Mouse (Mus musculus) testis, postnatal 10 days (tissue): ENCODE measurements around the gene Kmt5a.
A peak's percentile ranks its signal among the peaks of the same experiment; 100 is the strongest.
"Not testable (repeated sequence)": the region's sequence is repeated elsewhere in the genome, so short reads cannot be mapped to it uniquely, and the experiment has no call there.

Source experiments
- DNase-seq: peaks from one replicate; pipeline ENCODE4 v3.0.0; 2021; ENCODE audit warnings: low spot score

The Kmt5a gene

DNA sequence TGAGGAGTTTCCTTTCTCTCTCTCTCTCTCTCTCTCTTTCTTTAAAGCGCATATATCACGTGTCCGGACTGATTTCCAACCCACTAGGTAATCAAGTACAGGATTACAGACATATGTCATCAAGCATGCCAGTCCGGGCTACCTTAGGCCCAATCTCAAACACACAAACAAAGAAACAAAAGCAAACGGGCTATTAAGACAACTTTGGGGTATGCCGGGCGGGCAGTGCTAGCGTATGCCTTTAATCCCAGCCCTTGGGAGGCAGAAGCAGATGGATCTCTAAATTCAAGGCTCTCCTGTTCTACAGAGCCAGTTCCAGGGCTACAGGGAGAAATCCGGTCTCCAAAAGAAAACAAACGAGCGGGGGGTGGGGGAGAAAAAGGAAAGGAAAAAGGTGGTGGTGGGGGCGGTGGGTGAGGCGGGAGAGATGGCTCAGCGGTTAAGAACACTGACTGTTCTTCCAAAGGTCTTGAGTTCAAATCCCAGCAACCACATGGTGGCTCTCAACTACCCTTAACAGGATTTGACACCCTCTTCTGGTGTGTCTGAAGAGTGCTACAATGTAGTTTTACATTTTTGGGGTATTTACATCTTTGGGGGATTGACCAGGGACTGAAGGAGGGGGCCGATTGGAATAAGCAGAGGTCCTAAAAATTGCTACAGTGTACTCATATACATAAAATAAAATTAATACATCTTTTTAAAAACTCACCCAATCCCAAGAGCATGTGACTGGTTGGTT, 44.1 kb downstream of the Kmt5a start:
- DNase-seq = no peak

- DNase-seq = no peak
Observed at GRCm38 (mm10) chr5:124485654-124486053, 45.9 kb downstream of the Kmt5a start.

GRCm38 (mm10) chr5:124488885-124489284, 49.2 kb downstream of the Kmt5a start:
- DNase-seq = no peak

DNA sequence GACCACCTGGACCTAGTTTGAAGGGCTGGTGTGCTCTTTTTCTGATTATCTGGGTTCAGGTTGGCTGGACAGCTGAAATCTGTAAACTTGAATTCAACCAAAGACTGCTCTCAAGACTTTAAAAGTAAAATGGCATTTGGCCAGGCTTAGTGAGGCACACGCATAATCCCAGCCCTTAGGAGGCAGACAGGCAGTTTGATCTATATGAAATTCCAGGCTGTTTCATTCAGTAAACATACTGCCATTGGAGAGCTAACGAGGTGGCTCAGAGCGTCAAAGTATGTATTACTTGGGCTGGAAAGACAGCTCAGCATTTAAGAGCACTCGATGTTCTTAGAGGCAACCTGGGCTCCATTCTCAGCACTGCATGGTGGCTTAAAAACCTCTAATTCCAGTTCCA, 52.0 kb downstream of the Kmt5a start:
- DNase-seq = no peak

- DNase-seq = no peak
Observed at GRCm38 (mm10) chr5:124492618-124493017, 52.9 kb downstream of the Kmt5a start.

- no peak for DNase-seq
Observed at GRCm38 (mm10) chr5:124493455-124493854, 53.7 kb downstream of the Kmt5a start.

GRCm38 (mm10) chr5:124495547-124495946, 55.8 kb downstream of the Kmt5a start:
- DNase-seq = no peak

DNA sequence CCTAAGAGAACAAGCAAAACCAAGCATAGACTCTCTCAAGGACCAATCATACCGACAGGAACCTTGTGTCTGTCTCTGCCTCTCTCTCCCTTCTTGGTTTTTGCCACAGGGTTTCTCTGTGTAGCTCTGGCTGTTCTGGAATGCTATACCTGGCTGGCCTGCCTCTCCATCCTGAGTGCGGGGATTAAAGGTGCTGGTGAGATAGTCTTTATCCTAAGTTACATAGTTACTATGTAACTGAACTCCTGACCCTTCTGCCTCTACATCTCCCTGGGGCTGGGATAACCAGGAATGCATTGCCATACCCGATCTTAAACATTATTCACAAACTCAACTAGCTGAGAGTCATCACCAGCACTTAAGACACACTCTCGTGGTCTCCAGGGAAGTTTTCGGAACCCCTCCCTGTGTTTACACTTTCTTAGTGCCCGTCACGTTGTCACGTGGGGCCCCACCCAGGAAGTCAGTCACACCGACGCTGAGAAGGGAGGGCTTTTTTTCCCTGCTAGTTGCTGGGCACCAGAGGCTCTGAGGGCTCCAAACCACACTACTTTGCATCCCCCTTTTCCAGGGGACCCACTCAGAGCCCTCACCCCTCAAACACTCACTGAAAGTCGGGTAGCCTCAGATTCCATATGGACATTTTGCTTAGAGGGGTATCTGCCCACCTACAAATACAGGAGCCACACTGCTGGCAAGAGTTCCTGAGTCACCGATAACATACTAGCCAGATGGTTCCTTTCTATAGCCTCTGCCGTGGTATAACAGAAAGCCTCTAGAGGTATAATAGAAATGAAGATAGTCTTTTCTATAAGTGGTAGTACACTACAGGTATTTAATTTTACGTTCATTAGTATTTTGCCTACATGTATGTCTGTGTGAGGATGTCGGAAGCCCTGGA, 57.1 kb downstream of the Kmt5a start:
- no peak for DNase-seq

- DNase-seq = no peak
Observed at GRCm38 (mm10) chr5:124498221-124498876, 58.6 kb downstream of the Kmt5a start.

DNA sequence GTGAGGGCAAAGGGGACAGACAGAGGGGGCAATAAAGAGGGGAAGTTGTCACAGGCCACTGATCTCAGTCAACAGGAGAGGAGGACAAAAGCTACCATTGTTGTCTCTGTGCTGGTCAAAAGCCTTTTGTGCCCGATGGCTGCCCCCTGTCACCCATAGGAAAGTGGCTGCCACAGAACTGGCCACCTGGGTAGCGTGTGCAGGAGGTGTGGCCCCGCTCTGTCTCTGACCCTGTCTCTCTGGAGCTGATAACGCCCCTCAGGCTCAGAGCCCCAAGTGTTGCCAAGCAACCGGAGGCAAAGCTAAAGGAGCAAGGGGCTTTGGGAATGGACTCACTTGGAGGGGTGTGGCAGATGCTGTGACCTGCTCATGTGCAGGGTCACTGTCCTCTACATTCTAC, 59.3 kb downstream of the Kmt5a start:
- no peak for DNase-seq

GRCm38 (mm10) chr5:124500037-124500436, 60.3 kb downstream of the Kmt5a start:
- not testable (repeated sequence) for DNase-seq

DNA sequence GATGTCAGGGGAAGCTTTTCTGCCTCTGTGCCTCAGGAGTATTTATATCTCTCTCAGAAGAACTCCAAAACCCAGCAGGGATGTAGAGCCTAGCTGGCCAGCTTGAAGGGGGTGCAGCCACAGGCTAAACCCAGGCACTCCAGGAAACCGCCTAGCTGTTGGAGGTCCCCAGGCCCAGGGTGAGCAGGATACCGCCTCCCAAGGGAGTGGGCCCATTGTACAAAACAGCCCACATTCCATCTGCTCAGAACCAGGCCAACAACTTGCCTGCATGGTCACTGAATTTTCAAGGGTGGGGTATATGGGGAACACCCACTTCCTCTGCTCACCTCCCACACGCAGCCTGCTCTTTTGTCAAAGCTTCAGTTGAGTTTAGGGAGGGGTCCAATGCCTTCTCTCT, 60.8 kb downstream of the Kmt5a start:
- DNase-seq = no peak

DNA sequence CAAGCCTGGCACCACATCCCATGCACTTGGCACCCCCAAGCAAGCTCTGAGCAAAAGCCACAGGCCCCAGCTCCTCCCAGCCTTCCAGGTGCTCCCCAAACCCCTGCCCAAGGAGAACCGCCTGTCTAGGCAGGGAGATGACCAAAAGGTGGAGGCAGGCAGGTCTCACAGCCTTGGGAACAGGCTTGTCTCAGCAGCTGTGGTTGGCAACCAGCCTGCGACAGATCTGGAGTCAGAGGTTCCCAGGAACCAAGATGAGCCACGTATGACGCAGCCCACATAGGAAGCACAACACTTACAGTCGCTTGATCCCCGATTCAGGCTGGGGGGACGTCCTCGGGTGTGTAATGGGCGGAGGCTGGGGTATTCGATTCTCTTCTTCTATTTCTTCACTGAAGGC, 61.8 kb downstream of the Kmt5a start:
- no peak for DNase-seq

- DNase-seq = no peak
Observed at GRCm38 (mm10) chr5:124503742-124504141, 64.0 kb downstream of the Kmt5a start.

DNA sequence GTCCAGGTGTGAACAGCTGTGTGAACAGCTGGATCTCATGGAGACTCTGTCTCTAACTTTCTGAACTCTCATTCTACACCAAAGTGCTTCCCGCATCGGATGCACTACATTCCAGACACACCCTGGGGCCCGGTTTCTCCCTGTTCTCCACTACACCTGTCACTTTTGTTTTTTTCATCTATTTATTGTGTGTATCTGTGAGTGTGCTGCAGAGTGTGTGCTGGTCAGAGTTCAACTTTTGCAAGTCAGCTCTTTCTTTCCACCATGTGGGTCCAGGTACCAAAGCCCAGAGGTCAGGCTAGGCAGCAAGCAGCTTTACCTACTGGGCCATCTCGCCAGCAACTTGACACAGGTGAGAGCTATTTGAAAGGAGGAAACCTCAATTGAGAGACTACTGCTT, 65.5 kb downstream of the Kmt5a start:
- DNase-seq = no peak

DNA sequence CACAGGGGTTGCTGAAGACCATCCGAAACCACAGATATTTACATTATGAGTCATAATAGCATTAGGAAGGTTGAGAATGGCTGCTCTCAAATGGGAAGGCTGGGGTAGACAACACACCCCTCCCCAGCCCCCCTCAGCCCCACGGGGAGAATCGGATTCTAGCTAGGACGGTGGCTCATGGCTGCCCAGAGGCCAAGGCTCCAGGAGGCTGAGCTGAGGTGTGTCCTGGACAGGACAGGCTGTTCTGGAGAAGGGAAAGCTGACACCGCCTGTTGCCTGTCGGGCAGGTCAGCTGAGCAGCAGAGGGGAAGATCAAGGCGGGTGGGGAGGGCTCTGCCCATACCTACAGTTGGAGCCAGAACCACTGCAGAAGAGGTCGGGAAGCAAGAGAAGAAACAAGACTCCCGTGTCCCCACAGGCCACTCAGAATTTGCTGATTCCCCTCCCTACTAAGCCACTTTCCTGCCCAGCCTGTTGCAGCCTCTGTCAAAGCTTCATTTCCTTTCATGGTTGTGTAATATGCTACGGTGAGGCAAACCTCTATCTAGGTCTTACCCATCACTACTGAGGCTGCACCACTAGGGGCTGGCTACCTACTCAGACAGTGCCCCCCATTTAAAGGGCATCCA, 67.1 kb downstream of the Kmt5a start:
- DNase-seq = no peak

GRCm38 (mm10) chr5:124509200-124509599, 69.5 kb downstream of the Kmt5a start:
- DNase-seq = no peak

DNA sequence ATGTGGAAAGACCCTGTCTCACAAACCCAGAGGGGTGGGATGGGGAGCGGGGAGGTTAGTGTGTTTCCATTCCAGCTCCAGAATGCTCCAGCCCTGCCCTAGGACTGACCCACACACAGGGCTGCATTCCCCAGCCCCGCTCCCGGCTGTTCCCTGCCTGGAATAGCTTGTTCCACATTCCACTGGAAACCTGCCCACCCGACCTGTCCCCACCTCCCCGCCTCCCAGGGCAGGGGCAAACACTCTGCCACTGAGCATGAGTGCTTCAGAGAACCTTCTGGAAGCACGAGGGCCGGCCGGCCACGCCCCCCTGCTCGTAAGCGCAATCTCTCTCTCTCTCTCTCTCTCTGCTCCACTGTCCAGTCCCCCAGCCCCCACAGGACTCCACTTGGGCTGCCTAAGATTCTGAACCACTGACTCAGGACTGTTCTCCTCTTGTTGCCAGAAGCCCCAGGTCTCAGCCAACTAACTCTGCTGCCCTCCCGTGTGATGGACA, 70.1 kb downstream of the Kmt5a start:
- DNase-seq = peak; percentile 78

DNA sequence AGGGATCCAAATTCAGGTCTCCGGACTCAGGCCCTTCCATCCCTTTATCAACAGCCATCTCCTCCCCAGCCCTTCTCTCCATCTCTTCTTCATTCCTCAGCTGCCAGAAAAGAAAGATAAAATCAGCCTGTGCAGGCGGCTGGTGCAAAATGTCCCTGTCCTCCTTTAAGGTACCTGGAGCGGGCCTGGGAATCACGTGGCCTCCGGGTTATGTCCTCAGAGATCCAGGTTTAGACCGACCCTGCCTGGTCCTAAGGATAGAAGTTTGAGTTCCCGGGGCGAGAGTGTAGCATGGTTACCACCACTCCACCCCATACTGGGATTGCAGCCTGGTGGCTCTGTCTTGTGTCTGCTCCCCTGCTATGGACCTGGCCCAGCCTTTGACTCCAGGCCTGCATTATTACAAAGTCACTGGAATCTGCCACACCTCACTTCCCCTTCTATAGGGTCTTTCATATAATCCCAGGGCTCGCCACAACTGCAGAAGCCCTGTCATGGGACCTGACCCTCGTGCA, 70.9 kb downstream of the Kmt5a start:
- DNase-seq = no peak
